Mouse (Mus musculus): ENCODE measurements around the gene Srrt.

Gene Srrt

GRCm38 (mm10) chr5:137307071-137307912 lies at the start of gene Srrt:
Gene Srrt, minus strand, starts transcription at chr5:137307674.
- DNase-seq (ENCODE audit: low read depth, low spot score): peak; percentile 95

- no peak for DNase-seq (ENCODE audit: low read depth, low spot score)
Observed at GRCm38 (mm10) chr5:137354091-137354490, 46.6 kb upstream of the Srrt start.

GRCm38 (mm10) chr5:137352011-137352975 lies 44.8 kb upstream of the Srrt start:
- DNase-seq (ENCODE audit: low read depth, low spot score): no peak

GRCm38 (mm10) chr5:137351394-137351793 lies 43.9 kb upstream of the Srrt start:
- no peak for DNase-seq (ENCODE audit: low read depth, low spot score)

- no peak for DNase-seq (ENCODE audit: low read depth, low spot score)
Observed at GRCm38 (mm10) chr5:137351058-137351380, 43.5 kb upstream of the Srrt start.

GRCm38 (mm10) chr5:137350205-137351057 lies 43.0 kb upstream of the Srrt start:
- DNase-seq (ENCODE audit: low read depth, low spot score): no peak

GRCm38 (mm10) chr5:137349384-137350204 lies 42.1 kb upstream of the Srrt start, which contains the start of gene Ephb4:
Gene Ephb4, plus strand, starts transcription at chr5:137350109.
- DNase-seq (ENCODE audit: low read depth, low spot score): peak; percentile 86

GRCm38 (mm10) chr5:137348482-137349383 lies 41.3 kb upstream of the Srrt start:
- DNase-seq (ENCODE audit: low read depth, low spot score): no peak

- DNase-seq (ENCODE audit: low read depth, low spot score): no peak
Observed at GRCm38 (mm10) chr5:137347856-137348255, 40.4 kb upstream of the Srrt start.

- no peak for DNase-seq (ENCODE audit: low read depth, low spot score)
Observed at GRCm38 (mm10) chr5:137346983-137347382, 39.5 kb upstream of the Srrt start.

GRCm38 (mm10) chr5:137346388-137346787 lies 38.9 kb upstream of the Srrt start:
- DNase-seq (ENCODE audit: low read depth, low spot score): no peak

GRCm38 (mm10) chr5:137345821-137346220 lies 38.3 kb upstream of the Srrt start:
- no peak for DNase-seq (ENCODE audit: low read depth, low spot score)

- DNase-seq (ENCODE audit: low read depth, low spot score): no peak
Observed at GRCm38 (mm10) chr5:137343869-137344268, 36.4 kb upstream of the Srrt start.

GRCm38 (mm10) chr5:137343412-137343811 lies 35.9 kb upstream of the Srrt start:
- DNase-seq (ENCODE audit: low read depth, low spot score): no peak

- no peak for DNase-seq (ENCODE audit: low read depth, low spot score)
Observed at GRCm38 (mm10) chr5:137342407-137343012, 35.0 kb upstream of the Srrt start.

- no peak for DNase-seq (ENCODE audit: low read depth, low spot score)
Observed at GRCm38 (mm10) chr5:137340222-137340621, 32.7 kb upstream of the Srrt start.

- DNase-seq (ENCODE audit: low read depth, low spot score): peak; percentile 21
Observed at GRCm38 (mm10) chr5:137339290-137339979, 32.0 kb upstream of the Srrt start.

GRCm38 (mm10) chr5:137338663-137339289 lies 31.3 kb upstream of the Srrt start:
- peak; percentile 53 for DNase-seq (ENCODE audit: low read depth, low spot score)

Measured in skeletal muscle tissue, adult 2 months (tissue).